Mouse (Mus musculus) heart, embryonic 16.5 days (tissue): ENCODE results near the gene Obscn. TPM values are rescaled to one million over a fixed set of nuclear protein-coding genes. Genes with fewer than 3 reads are reported as not detected.

Source experiments
- ATAC-seq: fragments of 200-750 bp; cut with Nextera tagmentation; replicated peaks from 2 replicates; pipeline ENCODE4 v1.8.0; 2017; ENCODE audit warnings: moderate number of reproducible peaks; ENCODE audit not compliant: insufficient read depth, low FRiP score; ENCODE audit errors: extremely low read depth
- H3K27ac ChIP-seq: fragments of 300-500 bp; sonication (generic); 2 replicates; pipeline ENCODE4 v1.5.1; 2014; ENCODE audit warnings: mild to moderate bottlenecking, low read length, control low read depth, moderate library complexity
- H3K27me3 ChIP-seq: fragments of 300-500 bp; sonication (generic); 2 replicates; pipeline ENCODE4 v1.6.1; 2014; ENCODE audit warnings: low read length, mixed read lengths; ENCODE audit not compliant: control insufficient read depth, insufficient read depth
- H3K36me3 ChIP-seq: fragments of 300-500 bp; sonication (generic); 2 replicates; pipeline ENCODE4 v1.6.1; 2014; ENCODE audit not compliant: control insufficient read depth, insufficient read depth
- H3K4me1 ChIP-seq: fragments of 300-500 bp; sonication (generic); 2 replicates; pipeline ENCODE4 v1.6.1; 2014; ENCODE audit warnings: low read length, mixed read lengths; ENCODE audit not compliant: control insufficient read depth, insufficient read depth
- H3K4me2 ChIP-seq: fragments of 300-500 bp; sonication (generic); 2 replicates; pipeline ENCODE4 v1.6.1; 2014; ENCODE audit warnings: low read depth, mild to moderate bottlenecking, control low read depth, low read length
- H3K4me3 ChIP-seq: fragments of 300-500 bp; sonication (generic); 2 replicates; pipeline ENCODE4 v1.5.1; 2014; ENCODE audit warnings: mild to moderate bottlenecking, control low read depth, low read length
- H3K9ac ChIP-seq: fragments of 300-500 bp; sonication (generic); 2 replicates; pipeline ENCODE4 v1.6.1; 2014; ENCODE audit warnings: low read length, control low read depth
- H3K9me3 ChIP-seq: fragments of 300-500 bp; sonication (generic); replicated peaks from 2 replicates; pipeline ENCODE4 v1.6.1; 2016; ENCODE audit warnings: low read length; ENCODE audit not compliant: control insufficient read depth
- WGBS: fragments of 180-500 bp; shearing (Covaris S2); extraction: QIAGEN DNeasy Blood & Tissue Kit; methylation state at CpG from one replicate; pipeline ENCODE4 v1.1.7; 2014; 5-methylcytosine and 5-hydroxymethylcytosine counted together
- polyA plus RNA-seq: library from polyadenylated mRNA; unstranded; fragments of >200 nt; fragmentation: Nextera tagmentation; extraction: Ambion mirVana; gene quantifications from 2 replicates; pipeline ENCODE4 v1.2.1, GENCODE M21; 2015

Obscn gene
- polyA plus RNA-seq, result 87.2 and 91.9 TPM in 2 replicates

- Histone ChIP-seq H3K36me3 (peaks cover 8% of the 10 kb centered on the region; the same call in 1 of the 2 replicates), H3K9me3 (no peaks in the 10 kb centered on the region), H3K27me3 (peaks cover 40% of the 10 kb centered on the region), H3K4me1 (peaks cover 34% of the 10 kb centered on the region), H3K27ac (no peak within 1 kb of the TSS), H3K9ac (peak within 1 kb of the TSS; percentile 81), H3K4me2 (peak within 1 kb of the TSS; percentile 75), H3K4me3 (peak within 1 kb of the TSS; percentile 51)
- whole genome bisulfite sequencing, result 31% methylated on average over 44 of the region's 44 CpGs
- no peak for ATAC-seq
These were observed at the start of gene Obscn for GRCm38 (mm10) chr11:59135904-59136452. Gene Obscn, minus strand, starts transcription at chr11:59136402.

DNA sequence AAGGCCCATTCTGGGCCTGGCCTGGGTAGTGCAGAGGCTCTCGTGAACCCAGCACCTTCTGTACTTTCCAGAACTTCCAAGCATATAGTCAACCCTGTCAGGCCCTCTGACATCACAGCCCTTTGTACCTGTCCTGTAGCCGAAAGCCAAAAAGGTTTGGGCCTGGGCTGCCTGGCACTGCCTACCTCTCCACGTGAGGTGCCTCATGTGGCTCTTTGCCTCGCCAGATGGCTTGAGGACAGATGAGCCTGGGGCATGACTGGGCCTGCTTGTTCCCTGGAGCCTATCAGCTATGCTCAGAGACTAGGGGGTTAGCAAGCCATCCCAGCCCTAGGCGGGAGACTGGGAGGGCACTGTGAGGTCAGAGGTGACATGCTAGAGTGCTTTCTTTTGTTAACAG is 49.3 kb upstream of the Obscn start:
- Histone ChIP-seq H3K4me1 (peaks cover 13% of the 10 kb centered on the region), H3K9me3 (no peaks in the 10 kb centered on the region), H3K36me3 (peaks cover 14% of the 10 kb centered on the region), H3K27me3 (no peaks in the 10 kb centered on the region), H3K9ac (no peak overlapping the region), H3K27ac (no peak overlapping the region), H3K4me2 (no peak overlapping the region), H3K4me3 (no peak overlapping the region)
- ATAC-seq, result no peak
- WGBS, result 88% methylated on average over 5 of the region's 5 CpGs

- peak; percentile 71 for ATAC-seq
- peak overlapping the region; percentile 31; the same call in 1 of the 2 replicates for H3K4me2 ChIP-seq
- H3K36me3 ChIP-seq, result peaks cover 14% of the 10 kb centered on the region
- 13% methylated on average over 3 of the region's 3 CpGs for whole genome bisulfite sequencing
- H3K9ac ChIP-seq, result peak overlapping the region; percentile 26
- H3K4me3 ChIP-seq, result no peak overlapping the region
- peak overlapping the region; percentile 81 for H3K27ac ChIP-seq
- no peaks in the 10 kb centered on the region for H3K9me3 ChIP-seq
- H3K27me3 ChIP-seq, result no peaks in the 10 kb centered on the region
- peaks cover 20% of the 10 kb centered on the region for H3K4me1 ChIP-seq
These were observed 47.6 kb upstream of the Obscn start for GRCm38 (mm10) chr11:59183821-59184220.

- peak within 1 kb of the TSS; percentile 31; the same call in 1 of the 2 replicates for H3K4me2 ChIP-seq
- peak within 1 kb of the TSS; percentile 81 for H3K27ac ChIP-seq
- peaks cover 3% of the 10 kb centered on the region for H3K27me3 ChIP-seq
- peak within 1 kb of the TSS; percentile 26 for H3K9ac ChIP-seq
- H3K9me3 ChIP-seq, result no peaks in the 10 kb centered on the region
- ATAC-seq, result peak; percentile 59
- 23% methylated on average over 3 of the region's 3 CpGs for WGBS
- no peak within 1 kb of the TSS for H3K4me3 ChIP-seq
- H3K36me3 ChIP-seq, result peaks cover 14% of the 10 kb centered on the region
- H3K4me1 ChIP-seq, result peaks cover 20% of the 10 kb centered on the region
These were observed 46.7 kb upstream of the Obscn start, which contains the start of gene Gjc2 for GRCm38 (mm10) chr11:59182864-59183331. Gene Gjc2, minus strand, starts transcription at chr11:59183213.

- ATAC-seq, result no peak
- WGBS, result 4% methylated on average over 34 of the region's 34 CpGs
- H3K4me3 ChIP-seq, result peak overlapping the region; percentile 37
- H3K4me1 ChIP-seq, result peaks cover 11% of the 10 kb centered on the region
- H3K27ac ChIP-seq, result no peak overlapping the region
- 0 out of 2 replicates have a peak overlapping the region, but pooled peaks have one; percentile 33 for H3K9ac ChIP-seq
- H3K36me3 ChIP-seq, result no peaks in the 10 kb centered on the region
- H3K27me3 ChIP-seq, result peaks cover 43% of the 10 kb centered on the region
- H3K9me3 ChIP-seq, result no peaks in the 10 kb centered on the region
- H3K4me2 ChIP-seq, result peak overlapping the region; percentile 52
These were observed 40.7 kb upstream of the Obscn start for GRCm38 (mm10) chr11:59176921-59177320.

- Histone ChIP-seq H3K9ac (peak overlapping the region; percentile 33; the same call in 1 of the 2 replicates), H3K4me1 (peaks cover 11% of the 10 kb centered on the region), H3K9me3 (no peaks in the 10 kb centered on the region), H3K27ac (no peak overlapping the region), H3K27me3 (peaks cover 43% of the 10 kb centered on the region), H3K4me3 (peak overlapping the region; percentile 37), H3K4me2 (peak overlapping the region; percentile 52), H3K36me3 (no peaks in the 10 kb centered on the region)
- WGBS, result 3% methylated on average over 48 of the region's 48 CpGs
- no peak for ATAC-seq
These were observed 40.3 kb upstream of the Obscn start for GRCm38 (mm10) chr11:59176475-59176874.

GRCm38 (mm10) chr11:59174189-59174838 is 38.1 kb upstream of the Obscn start:
- H3K4me1 ChIP-seq, result peaks cover 4% of the 10 kb centered on the region; the same call in 1 of the 2 replicates
- H3K9ac ChIP-seq, result no peak overlapping the region
- no peaks in the 10 kb centered on the region for H3K9me3 ChIP-seq
- no peak for ATAC-seq
- H3K4me3 ChIP-seq, result no peak overlapping the region
- peaks cover 43% of the 10 kb centered on the region for H3K27me3 ChIP-seq
- WGBS, result 57% methylated on average over 6 of the region's 6 CpGs
- H3K4me2 ChIP-seq, result no peak overlapping the region
- no peaks in the 10 kb centered on the region for H3K36me3 ChIP-seq
- H3K27ac ChIP-seq, result no peak overlapping the region

- Histone ChIP-seq H3K27me3 (peaks cover 17% of the 10 kb centered on the region), H3K9ac (no peak overlapping the region), H3K27ac (no peak overlapping the region), H3K4me3 (no peak overlapping the region), H3K9me3 (no peaks in the 10 kb centered on the region), H3K4me1 (0 out of 2 replicates have a peak, but pooled peaks cover 3% of the 10 kb centered on the region), H3K36me3 (no peaks in the 10 kb centered on the region), H3K4me2 (no peak overlapping the region)
- 65% methylated on average over 4 of the region's 4 CpGs for WGBS
- no peak for ATAC-seq
These were observed 34.3 kb upstream of the Obscn start for GRCm38 (mm10) chr11:59170549-59170948.

GRCm38 (mm10) chr11:59169807-59170206 is 33.6 kb upstream of the Obscn start:
- Histone ChIP-seq H3K9ac (no peak overlapping the region), H3K27ac (no peak overlapping the region), H3K4me2 (no peak overlapping the region), H3K4me1 (0 out of 2 replicates have a peak, but pooled peaks cover 3% of the 10 kb centered on the region), H3K4me3 (no peak overlapping the region), H3K9me3 (no peaks in the 10 kb centered on the region), H3K27me3 (peaks cover 9% of the 10 kb centered on the region), H3K36me3 (no peaks in the 10 kb centered on the region)
- ATAC-seq, result no peak
- 34% methylated on average over 3 of the region's 3 CpGs for WGBS
